ENCODE assay signal across 19 mouse cellular contexts in genomic region chr7:98725686-98726195, GRCm38 (mm10).
"Had no signal": no experiment of that assay in that cellular context is flagged by ENCODE, and none has a peak within 500 bp of the region (broad histone marks: within the 10 kb centered on the region; RNA-seq: fewer than 3 reads in every experiment).

No protein-coding gene starts in this region.

- ATAC-seq: midbrain, embryonic 16.5 days had no signal

- H3K4me2 ChIP-seq: lung, embryonic 14.5 days; midbrain, embryonic 12.5 days; neural tube, embryonic 13.5 days; neural tube, embryonic 15.5 days had no signal

- DNase-seq: lung, adult 18-20 months; lung, embryonic 14.5 days; lung, postnatal 10 days; lung, postnatal 4 days; midbrain, embryonic 14.5 days; retina, postnatal 1 day; right cerebral cortex, adult 18-20 months; right cerebral cortex, postnatal 25 days; right cerebral cortex, postnatal 4 days; spleen, adult 18-20 months; thymus, adult 18-20 months; thymus, postnatal 14 days; thymus, postnatal 36 days had no signal

- H3K4me3 ChIP-seq: midbrain, embryonic 10.5 days; midbrain, embryonic 12.5 days; myocyte; neural tube, embryonic 13.5 days; neural tube, embryonic 15.5 days had no signal

- H3K9me3 ChIP-seq: midbrain, embryonic 10.5 days; midbrain, embryonic 12.5 days; neural tube, embryonic 13.5 days; neural tube, embryonic 15.5 days had no signal

- H3K27ac ChIP-seq: midbrain, embryonic 10.5 days; midbrain, embryonic 12.5 days; neural tube, embryonic 13.5 days; neural tube, embryonic 15.5 days had no signal

- H3K36me3 ChIP-seq: midbrain, embryonic 10.5 days; midbrain, embryonic 12.5 days; neural tube, embryonic 13.5 days; neural tube, embryonic 15.5 days had no signal

- H3K27me3 ChIP-seq: neural tube, embryonic 15.5 days had no signal

- H3K9ac ChIP-seq: lung, embryonic 14.5 days; midbrain, embryonic 12.5 days; neural tube, embryonic 13.5 days; neural tube, embryonic 15.5 days had no signal
